Mouse (Mus musculus) heart, embryonic 16.5 days (tissue): ENCODE data around the gene Olfr629. TPM values are rescaled to one million over a fixed set of nuclear protein-coding genes. Genes with fewer than 3 reads are reported as not detected.
"Not testable (repeated sequence)": the region's sequence is repeated elsewhere in the genome, so short reads cannot be mapped to it uniquely, and the experiment has no call there.

Source experiments
- ATAC-seq: fragments of 200-750 bp; cut with Nextera tagmentation; replicated peaks from 2 replicates; pipeline ENCODE4 v1.8.0; 2017; ENCODE audit warnings: moderate number of reproducible peaks; ENCODE audit not compliant: insufficient read depth, low FRiP score; ENCODE audit errors: extremely low read depth
- H3K27ac ChIP-seq: fragments of 300-500 bp; sonication (generic); 2 replicates; pipeline ENCODE4 v1.5.1; 2014; ENCODE audit warnings: mild to moderate bottlenecking, low read length, control low read depth, moderate library complexity
- H3K27me3 ChIP-seq: fragments of 300-500 bp; sonication (generic); 2 replicates; pipeline ENCODE4 v1.6.1; 2014; ENCODE audit warnings: low read length, mixed read lengths; ENCODE audit not compliant: control insufficient read depth, insufficient read depth
- H3K36me3 ChIP-seq: fragments of 300-500 bp; sonication (generic); 2 replicates; pipeline ENCODE4 v1.6.1; 2014; ENCODE audit not compliant: control insufficient read depth, insufficient read depth
- H3K4me1 ChIP-seq: fragments of 300-500 bp; sonication (generic); 2 replicates; pipeline ENCODE4 v1.6.1; 2014; ENCODE audit warnings: low read length, mixed read lengths; ENCODE audit not compliant: control insufficient read depth, insufficient read depth
- H3K4me2 ChIP-seq: fragments of 300-500 bp; sonication (generic); 2 replicates; pipeline ENCODE4 v1.6.1; 2014; ENCODE audit warnings: low read depth, mild to moderate bottlenecking, control low read depth, low read length
- H3K4me3 ChIP-seq: fragments of 300-500 bp; sonication (generic); 2 replicates; pipeline ENCODE4 v1.5.1; 2014; ENCODE audit warnings: mild to moderate bottlenecking, control low read depth, low read length
- H3K9ac ChIP-seq: fragments of 300-500 bp; sonication (generic); 2 replicates; pipeline ENCODE4 v1.6.1; 2014; ENCODE audit warnings: low read length, control low read depth
- H3K9me3 ChIP-seq: fragments of 300-500 bp; sonication (generic); replicated peaks from 2 replicates; pipeline ENCODE4 v1.6.1; 2016; ENCODE audit warnings: low read length; ENCODE audit not compliant: control insufficient read depth
- WGBS: fragments of 180-500 bp; shearing (Covaris S2); extraction: QIAGEN DNeasy Blood & Tissue Kit; methylation state at CpG from one replicate; pipeline ENCODE4 v1.1.7; 2014; 5-methylcytosine and 5-hydroxymethylcytosine counted together
- polyA plus RNA-seq: library from polyadenylated mRNA; unstranded; fragments of >200 nt; fragmentation: Nextera tagmentation; extraction: Ambion mirVana; gene quantifications from 2 replicates; pipeline ENCODE4 v1.2.1, GENCODE M21; 2015

Olfr629 gene
- polyA plus RNA-seq, 1 experiment from 2014 or later, result not detected

- Histone ChIP-seq H3K9me3 (no peaks in the 10 kb centered on the region), H3K4me3 (no peak within 1 kb of the TSS), H3K4me2 (no peak within 1 kb of the TSS), H3K36me3 (no peaks in the 10 kb centered on the region), H3K4me1 (no peaks in the 10 kb centered on the region), H3K9ac (no peak within 1 kb of the TSS), H3K27me3 (no peaks in the 10 kb centered on the region), H3K27ac (no peak within 1 kb of the TSS)
- 82% methylated on average over 1 of the region's 1 CpGs for WGBS
- ATAC-seq, result no peak
These were observed 14.7 kb downstream of the Olfr629 start, which contains the start of gene Olfr628 for GRCm38 (mm10) chr7:103730074-103730473. Olfr628 (plus strand) TSS chr7:103730374.

- not testable (repeated sequence) for ATAC-seq, H3K9me3 ChIP-seq, H3K27me3 ChIP-seq, H3K4me1 ChIP-seq, H3K4me2 ChIP-seq, H3K27ac ChIP-seq, H3K9ac ChIP-seq, H3K4me3 ChIP-seq, H3K36me3 ChIP-seq
- WGBS, result 92% methylated on average over 1 of the region's 1 CpGs
These were observed 28.3 kb downstream of the Olfr629 start for GRCm38 (mm10) chr7:103716398-103716797.

- no peaks in the 10 kb centered on the region for H3K4me1 ChIP-seq
- no peaks in the 10 kb centered on the region for H3K27me3 ChIP-seq
- no peaks in the 10 kb centered on the region for H3K9me3 ChIP-seq
- H3K27ac ChIP-seq, result no peak within 1 kb of the TSS
- no peak within 1 kb of the TSS for H3K4me3 ChIP-seq
- H3K9ac ChIP-seq, result no peak within 1 kb of the TSS
- H3K4me2 ChIP-seq, result no peak within 1 kb of the TSS
- ATAC-seq, result no peak
- H3K36me3 ChIP-seq, result no peaks in the 10 kb centered on the region
These were observed 30.4 kb downstream of the Olfr629 start, which contains the start of gene Olfr243 for GRCm38 (mm10) chr7:103714371-103714770. Olfr243 (plus strand) TSS chr7:103714671.

GRCm38 (mm10) chr7:103712024-103712423 is 32.7 kb downstream of the Olfr629 start:
- Histone ChIP-seq H3K4me2 (no peak overlapping the region), H3K9me3 (no peaks in the 10 kb centered on the region), H3K27me3 (no peaks in the 10 kb centered on the region), H3K4me1 (no peaks in the 10 kb centered on the region), H3K27ac (no peak overlapping the region), H3K36me3 (no peaks in the 10 kb centered on the region), H3K4me3 (no peak overlapping the region), H3K9ac (no peak overlapping the region)
- no peak for ATAC-seq
- 27% methylated on average over 2 of the region's 2 CpGs for WGBS

- Histone ChIP-seq H3K9me3 (no peaks in the 10 kb centered on the region), H3K36me3 (no peaks in the 10 kb centered on the region), H3K4me1 (no peaks in the 10 kb centered on the region), H3K4me3 (no peak overlapping the region), H3K4me2 (no peak overlapping the region), H3K9ac (no peak overlapping the region), H3K27ac (no peak overlapping the region), H3K27me3 (no peaks in the 10 kb centered on the region)
- no peak for ATAC-seq
- 83% methylated on average over 4 of the region's 4 CpGs for WGBS
These were observed 45.3 kb downstream of the Olfr629 start for GRCm38 (mm10) chr7:103699469-103699868.

Other genes starting within 250 kb of the Olfr629 start
- not detected in 2 replicates for gene Olfr609, start 246.9 kb downstream of the Olfr629 start, polyA plus RNA-seq
- not detected in 2 replicates for gene Olfr610, start 232.8 kb downstream of the Olfr629 start, polyA plus RNA-seq
- not detected in 2 replicates for gene Olfr611, start 224.1 kb downstream of the Olfr629 start, polyA plus RNA-seq
- not detected in 2 replicates for gene Olfr612, start 202.2 kb downstream of the Olfr629 start, polyA plus RNA-seq
- gene Olfr613, start 196.9 kb downstream of the Olfr629 start, polyA plus RNA-seq, result not detected in 2 replicates
- gene Olfr615, start 188.9 kb downstream of the Olfr629 start, polyA plus RNA-seq, result not detected in 2 replicates
- gene Olfr616, start 175.8 kb downstream of the Olfr629 start, polyA plus RNA-seq, result not detected in 2 replicates
- not detected in 2 replicates for gene Olfr617, start 171.9 kb downstream of the Olfr629 start, polyA plus RNA-seq
- gene Olfr618, start 154.8 kb downstream of the Olfr629 start, polyA plus RNA-seq, result not detected in 2 replicates
- not detected in 2 replicates for gene Olfr619, start 144.4 kb downstream of the Olfr629 start, polyA plus RNA-seq
- not detected in 2 replicates for gene Olfr620, start 132.4 kb downstream of the Olfr629 start, polyA plus RNA-seq
- not detected in 2 replicates for gene Olfr622, start 102.2 kb downstream of the Olfr629 start, polyA plus RNA-seq
- not detected in 2 replicates for gene Olfr623, start 81.2 kb downstream of the Olfr629 start, polyA plus RNA-seq
- gene Olfr624, start 73.8 kb downstream of the Olfr629 start, polyA plus RNA-seq, result 0.03 and 0.04 TPM in 2 replicates
- not detected in 2 replicates for gene Olfr625-ps1, start 62.2 kb downstream of the Olfr629 start, polyA plus RNA-seq
- not detected in 2 replicates for gene Olfr243, start 30.3 kb downstream of the Olfr629 start, polyA plus RNA-seq
- not detected in 2 replicates for gene Olfr628, start 14.6 kb downstream of the Olfr629 start, polyA plus RNA-seq
- gene Olfr630, start 12.4 kb upstream of the Olfr629 start, polyA plus RNA-seq, result not detected in 2 replicates
- not detected in 2 replicates for gene Olfr69, start 26.7 kb upstream of the Olfr629 start, polyA plus RNA-seq
- not detected in 2 replicates for gene Olfr68, start 34.8 kb upstream of the Olfr629 start, polyA plus RNA-seq
- gene Olfr67, start 46.9 kb upstream of the Olfr629 start, polyA plus RNA-seq, result not detected in 2 replicates
- gene Hbb-bt, start 69.1 kb upstream of the Olfr629 start, polyA plus RNA-seq, result 7,811 and 8,208 TPM in 2 replicates
- 24,611 and 28,119 TPM in 2 replicates for gene Hbb-bs, start 83.2 kb upstream of the Olfr629 start, polyA plus RNA-seq
- not detected in 2 replicates for gene Hbb-bh2, start 95.6 kb upstream of the Olfr629 start, polyA plus RNA-seq
- 2.3 and 2.8 TPM in 2 replicates for gene Hbb-bh1, start 98.2 kb upstream of the Olfr629 start, polyA plus RNA-seq
- gene Hbb-y, start 108.3 kb upstream of the Olfr629 start, polyA plus RNA-seq, result 147 and 172 TPM in 2 replicates
- gene Olfr66, start 141.3 kb upstream of the Olfr629 start, polyA plus RNA-seq, result not detected in 2 replicates
- gene Olfr64, start 149.5 kb upstream of the Olfr629 start, polyA plus RNA-seq, result not detected in 2 replicates
- gene Olfr65, start 158.5 kb upstream of the Olfr629 start, polyA plus RNA-seq, result not detected in 2 replicates
- not detected in 2 replicates for gene Olfr631, start 183.9 kb upstream of the Olfr629 start, polyA plus RNA-seq
- gene Olfr632, start 189.4 kb upstream of the Olfr629 start, polyA plus RNA-seq, result not detected in 2 replicates
- not detected in 2 replicates for gene Olfr633, start 199.5 kb upstream of the Olfr629 start, polyA plus RNA-seq
- gene Olfr635, start 226.2 kb upstream of the Olfr629 start, polyA plus RNA-seq, result not detected in 2 replicates